Mouse (Mus musculus): Measurements from ENCODE around the gene Ankrd54. TPM values are rescaled to one million over a fixed set of nuclear protein-coding genes. Genes with fewer than 3 reads are reported as not detected.

Gene Ankrd54
- total and polyA plus RNA-seq, 2 experiments from 2014 or later, result 14.1 to 27.1 TPM

DNA sequence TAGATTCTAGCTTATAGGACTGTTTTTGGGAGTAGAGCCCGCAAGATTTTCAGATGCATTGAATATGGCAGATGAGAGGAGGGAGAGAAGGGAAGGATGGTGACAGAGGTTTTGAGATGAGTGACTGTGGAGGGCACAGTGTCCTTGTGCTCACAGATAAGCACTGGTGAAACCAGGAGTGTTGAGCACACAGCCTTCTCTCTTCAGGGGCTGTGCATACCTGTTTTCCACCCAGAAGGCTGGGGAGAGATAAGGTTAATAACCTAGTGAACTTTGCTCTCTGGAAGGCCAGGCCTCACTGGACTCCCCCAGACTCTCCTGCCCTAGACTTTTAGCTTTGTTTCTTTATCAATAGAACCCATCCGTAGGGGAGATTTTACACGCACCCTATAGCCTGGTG lies 5.7 kb upstream of the Ankrd54 start:
- no peak for ATAC-seq (ENCODE audit: insufficient read depth, low read depth)
- no peak overlapping the region for H3K27ac ChIP-seq (ENCODE audit: low read depth)

DNA sequence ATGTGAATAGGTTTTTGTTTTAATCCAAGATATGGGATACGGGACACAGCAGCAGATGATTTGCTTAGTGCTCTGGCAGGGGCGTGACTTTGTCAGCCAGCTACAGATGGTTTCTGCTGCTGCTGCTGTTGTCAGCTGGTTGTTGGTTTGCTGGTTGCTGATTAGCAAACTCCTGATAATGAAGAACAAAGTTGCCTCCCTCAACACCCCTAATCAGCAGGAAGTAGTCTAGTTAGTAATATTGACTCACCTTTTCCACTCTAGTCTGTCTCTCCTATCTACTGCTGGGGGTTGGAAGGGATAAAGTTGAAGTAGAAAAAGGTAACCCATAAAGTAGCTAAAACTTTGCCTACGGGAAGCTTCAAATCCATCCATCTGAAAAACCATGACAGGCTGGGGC lies 4.9 kb upstream of the Ankrd54 start:
- no peak for TF ChIP-seq EP300 (IDR thresholded peaks at IDR 0.05; ENCODE audit: low read depth)
- TF ChIP-seq CTCF (IDR thresholded peaks at IDR 0.05; ENCODE audit: low read depth), result no peak
- ATAC-seq (ENCODE audit: insufficient read depth, low read depth) (no peak), DNase-seq (ENCODE audit: low spot score) (no peak)
- H3K27me3 ChIP-seq (ENCODE audit: control insufficient read depth, insufficient read depth, low read length), result no peaks in the 10 kb centered on the region
- H3K4me3 ChIP-seq (ENCODE audit: low read depth, low read length), result no peak overlapping the region
- H3K36me3 ChIP-seq (replicated peaks; ENCODE audit: control insufficient read depth, insufficient read depth, low read length), result no peaks in the 10 kb centered on the region
- H3K4me1 ChIP-seq (ENCODE audit: control insufficient read depth, insufficient read depth), result 0 out of 2 replicates have a peak, but pooled peaks cover 5% of the 10 kb centered on the region
- 35% methylated on average over 3 of the region's 3 CpGs for WGBS
- no peak overlapping the region for H3K9ac ChIP-seq (replicated peaks; ENCODE audit: low read depth, low read length)
- no peak overlapping the region for H3K4me2 ChIP-seq (ENCODE audit: low read depth, low read length)
- H3K9me3 ChIP-seq (replicated peaks; ENCODE audit: control insufficient read depth, low read length), result no peaks in the 10 kb centered on the region
- H3K27ac ChIP-seq (ENCODE audit: low read depth), result no peak overlapping the region

More for the DNA sequence above, 5.7 kb upstream of the Ankrd54 start:
- 0 out of 2 replicates have a peak, but pooled peaks cover 3% of the 10 kb centered on the region for H3K4me1 ChIP-seq (ENCODE audit: control insufficient read depth, insufficient read depth)
- no peak for DNase-seq (ENCODE audit: low spot score)
- no peak overlapping the region for H3K4me3 ChIP-seq (ENCODE audit: low read depth, low read length)
- no peaks in the 10 kb centered on the region for H3K9me3 ChIP-seq (replicated peaks; ENCODE audit: control insufficient read depth, low read length)
- WGBS, result 62% methylated on average over 3 of the region's 3 CpGs
- H3K9ac ChIP-seq (replicated peaks; ENCODE audit: low read depth, low read length), result no peak overlapping the region
- H3K36me3 ChIP-seq (replicated peaks; ENCODE audit: control insufficient read depth, insufficient read depth, low read length), result no peaks in the 10 kb centered on the region
- no peaks in the 10 kb centered on the region for H3K27me3 ChIP-seq (ENCODE audit: control insufficient read depth, insufficient read depth, low read length)
- no peak for TF ChIP-seq EP300 (IDR thresholded peaks at IDR 0.05; ENCODE audit: low read depth)
- TF ChIP-seq CTCF (IDR thresholded peaks at IDR 0.05; ENCODE audit: low read depth), result no peak
- H3K4me2 ChIP-seq (ENCODE audit: low read depth, low read length), result no peak overlapping the region

DNA sequence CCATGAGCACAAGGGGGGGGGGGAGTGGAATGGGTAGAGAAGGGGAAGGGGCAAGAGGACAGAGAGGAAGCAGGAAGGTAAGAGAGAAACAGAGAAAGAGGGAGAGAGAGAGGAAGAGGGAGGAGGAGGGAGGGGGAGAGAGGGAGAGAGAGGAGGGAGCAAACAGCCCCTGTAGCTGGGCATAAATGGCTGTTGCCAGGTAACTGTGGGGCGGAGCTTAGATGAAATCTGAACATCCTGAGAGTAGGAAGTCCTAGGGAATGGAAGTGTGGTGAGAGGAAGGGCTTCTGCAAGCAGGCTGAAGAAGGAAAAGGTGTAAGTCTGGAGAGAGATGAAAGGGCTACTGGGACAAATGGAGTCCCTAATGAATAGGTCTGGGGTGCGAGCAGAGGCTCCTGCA lies 3.6 kb upstream of the Ankrd54 start:
- H3K4me2 ChIP-seq (ENCODE audit: low read depth, low read length), result no peak overlapping the region
- ATAC-seq (ENCODE audit: insufficient read depth, low read depth) (no peak), DNase-seq (ENCODE audit: low spot score) (no peak)
- H3K4me3 ChIP-seq (ENCODE audit: low read depth, low read length), result no peak overlapping the region
- peaks cover 13% of the 10 kb centered on the region; the same call in 1 of the 2 replicates for H3K4me1 ChIP-seq (ENCODE audit: control insufficient read depth, insufficient read depth)
- H3K36me3 ChIP-seq (replicated peaks; ENCODE audit: control insufficient read depth, insufficient read depth, low read length), result no peaks in the 10 kb centered on the region
- H3K27me3 ChIP-seq (ENCODE audit: control insufficient read depth, insufficient read depth, low read length), result no peaks in the 10 kb centered on the region
- WGBS, result 56% methylated on average over 2 of the region's 2 CpGs
- H3K9me3 ChIP-seq (replicated peaks; ENCODE audit: control insufficient read depth, low read length), result no peaks in the 10 kb centered on the region
- H3K27ac ChIP-seq (ENCODE audit: low read depth), result no peak overlapping the region
- H3K9ac ChIP-seq (replicated peaks; ENCODE audit: low read depth, low read length), result no peak overlapping the region
- TF ChIP-seq CTCF (IDR thresholded peaks at IDR 0.05; ENCODE audit: low read depth) (no peak), EP300 (IDR thresholded peaks at IDR 0.05; ENCODE audit: low read depth) (no peak)

DNA sequence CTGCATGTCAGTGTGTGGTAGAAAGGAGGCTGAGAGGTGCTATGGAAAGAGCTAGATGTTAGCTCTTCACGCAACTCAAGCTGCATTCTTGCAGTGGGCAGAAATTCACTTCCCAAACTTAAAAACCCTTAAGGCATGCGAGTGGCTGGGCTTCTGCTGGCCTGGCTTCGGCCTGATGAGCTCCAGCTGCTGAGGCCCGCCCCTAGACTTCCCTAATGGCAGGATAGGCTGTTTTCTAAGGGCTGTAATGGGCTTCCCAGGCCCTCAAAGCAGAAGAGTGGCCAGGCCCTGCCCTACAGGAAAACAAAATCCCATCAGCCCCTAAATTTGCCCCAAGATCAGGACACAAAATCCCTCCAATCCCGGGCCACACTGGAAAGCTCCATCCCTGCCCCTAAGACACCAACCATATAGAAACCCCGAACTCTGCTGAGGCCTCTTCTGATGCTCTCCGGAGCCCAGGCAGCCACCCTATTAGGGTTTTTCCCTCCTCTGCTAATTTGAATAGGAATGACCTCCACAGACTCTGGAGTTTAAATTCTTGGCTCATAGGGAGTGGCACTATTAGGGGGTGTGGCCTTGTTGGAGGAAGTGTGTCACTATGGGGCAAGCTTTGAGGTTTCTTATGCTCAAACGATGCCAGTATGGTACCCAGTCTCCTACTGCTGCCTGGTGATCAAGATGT lies 2.5 kb upstream of the Ankrd54 start:
- H3K4me1 ChIP-seq (ENCODE audit: control insufficient read depth, insufficient read depth), result peaks cover 13% of the 10 kb centered on the region; the same call in 1 of the 2 replicates
- H3K36me3 ChIP-seq (replicated peaks; ENCODE audit: control insufficient read depth, insufficient read depth, low read length), result 0 out of 2 replicates have a peak, but pooled peaks cover 8% of the 10 kb centered on the region
- WGBS, result 48% methylated on average over 8 of the region's 8 CpGs
- no peak overlapping the region for H3K4me3 ChIP-seq (ENCODE audit: low read depth, low read length)
- no peak overlapping the region for H3K27ac ChIP-seq (ENCODE audit: low read depth)
- no peak overlapping the region for H3K4me2 ChIP-seq (ENCODE audit: low read depth, low read length)
- ATAC-seq (ENCODE audit: insufficient read depth, low read depth), result no peak
- no peak for DNase-seq (ENCODE audit: low spot score)
- no peaks in the 10 kb centered on the region for H3K27me3 ChIP-seq (ENCODE audit: control insufficient read depth, insufficient read depth, low read length)
- no peak for TF ChIP-seq CTCF (IDR thresholded peaks at IDR 0.05; ENCODE audit: low read depth)
- TF ChIP-seq EP300 (IDR thresholded peaks at IDR 0.05; ENCODE audit: low read depth), result no peak
- H3K9ac ChIP-seq (replicated peaks; ENCODE audit: low read depth, low read length), result no peak overlapping the region
- no peaks in the 10 kb centered on the region for H3K9me3 ChIP-seq (replicated peaks; ENCODE audit: control insufficient read depth, low read length)

DNA sequence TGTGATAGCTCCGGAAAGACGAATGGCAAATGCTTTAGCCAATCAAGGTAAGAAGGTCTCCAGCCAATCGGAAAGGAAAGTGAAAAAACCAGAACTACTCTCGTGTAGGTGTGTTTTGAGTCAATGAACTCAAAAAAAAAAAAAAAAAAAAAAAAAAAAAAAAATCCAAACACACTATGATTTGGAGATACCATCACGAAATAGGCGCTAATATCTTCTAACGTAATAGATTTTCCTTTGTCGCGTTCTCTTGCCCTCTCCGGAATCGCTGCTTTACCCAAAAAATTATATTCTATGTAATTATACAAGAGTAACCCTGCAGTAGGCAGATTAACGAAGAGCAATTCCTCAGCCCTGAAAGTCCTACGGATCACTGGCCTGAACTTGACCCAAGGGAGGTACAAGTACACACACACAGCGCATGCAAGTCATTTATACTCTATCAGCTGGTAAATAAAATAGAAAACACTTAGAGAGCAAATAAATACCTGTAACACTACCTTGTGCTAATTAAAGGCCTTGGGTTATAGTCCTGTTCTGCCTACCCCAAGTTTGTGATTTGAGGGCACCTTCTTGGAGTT lies 557 bp upstream of the Ankrd54 start:
- no peak for ATAC-seq (ENCODE audit: insufficient read depth, low read depth)

More for the DNA sequence above, 557 bp upstream of the Ankrd54 start:
- TF ChIP-seq CTCF (IDR thresholded peaks at IDR 0.05; ENCODE audit: low read depth) (no peak), EP300 (IDR thresholded peaks at IDR 0.05; ENCODE audit: low read depth) (no peak)
- DNase-seq (ENCODE audit: low spot score), result no peak
- Histone ChIP-seq H3K27ac (ENCODE audit: low read depth) (no peak overlapping the region), H3K27me3 (ENCODE audit: control insufficient read depth, insufficient read depth, low read length) (no peaks in the 10 kb centered on the region), H3K4me2 (ENCODE audit: low read depth, low read length) (peak overlapping the region; percentile 61), H3K4me3 (ENCODE audit: low read depth, low read length) (peak overlapping the region; percentile 32), H3K9ac (replicated peaks; ENCODE audit: low read depth, low read length) (peak overlapping the region; percentile 21; the same call in 1 of the 2 replicates), H3K4me1 (ENCODE audit: control insufficient read depth, insufficient read depth) (peaks cover 13% of the 10 kb centered on the region; the same call in 1 of the 2 replicates), H3K9me3 (replicated peaks; ENCODE audit: control insufficient read depth, low read length) (no peaks in the 10 kb centered on the region), H3K36me3 (replicated peaks; ENCODE audit: control insufficient read depth, insufficient read depth, low read length) (peaks cover 27% of the 10 kb centered on the region)
- 8% methylated on average over 14 of the region's 14 CpGs for WGBS

Data from heart, postnatal 0 days (tissue).